Comparison of ENCODE assay signal across 11 mouse cellular contexts in the genomic region with DNA sequence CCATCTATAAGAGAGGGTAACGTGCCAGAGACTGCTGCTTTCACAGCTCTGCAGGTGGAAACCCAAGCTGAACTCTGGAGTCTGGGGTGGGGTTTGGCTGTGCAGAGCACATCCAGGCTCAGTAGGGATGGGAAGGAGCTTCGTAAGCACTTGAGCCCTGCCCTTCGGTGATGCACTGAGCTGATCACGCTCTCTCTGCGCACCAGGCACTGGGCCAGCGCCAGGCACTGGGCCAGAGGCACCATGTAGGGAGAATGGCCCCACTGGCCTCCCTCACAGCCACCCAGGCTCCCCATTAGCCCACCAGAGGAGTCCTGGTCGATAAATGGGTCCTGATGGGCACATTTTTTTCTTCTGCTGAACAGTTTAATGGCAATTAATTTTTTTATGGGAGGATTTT. TPM values are rescaled to one million over a fixed set of nuclear protein-coding genes. Genes with fewer than 3 reads are reported as not detected.
DNase-seq lines count a peak whose midpoint lies in the region; ATAC-seq and TF ChIP-seq lines count a peak whose summit lies in the region.
"Had no signal": no experiment of that assay in that cellular context is flagged by ENCODE, and none has a peak within 500 bp of the region (broad histone marks: within the 10 kb centered on the region; RNA-seq: fewer than 3 reads in every experiment).

No protein-coding gene starts in this region.

- H3K9ac ChIP-seq in heart, embryonic 12.5 days, result no peak overlapping the region
- H3K9ac ChIP-seq in midbrain, embryonic 11.5 days (ENCODE audit: low read length), result no peak overlapping the region
- no peak overlapping the region for H3K9ac ChIP-seq in midbrain, embryonic 13.5 days (replicated peaks)
- no peak overlapping the region for H3K9ac ChIP-seq in midbrain, postnatal 0 days (replicated peaks; ENCODE audit: low read length, poor library complexity, severe bottlenecking)
- H3K9ac ChIP-seq: liver, embryonic 14.5 days had no signal

- no peak overlapping the region for H3K4me2 ChIP-seq in heart, embryonic 12.5 days
- H3K4me2 ChIP-seq in midbrain, embryonic 11.5 days, result no peak overlapping the region
- H3K4me2 ChIP-seq in midbrain, embryonic 13.5 days (replicated peaks), result no peak overlapping the region
- no peak overlapping the region for H3K4me2 ChIP-seq in midbrain, postnatal 0 days (ENCODE audit: low read depth, low read length, poor library complexity, severe bottlenecking)

- WGBS in heart, embryonic 12.5 days, result 66% methylated on average over 7 of the region's 7 CpGs
- 83% methylated on average over 7 of the region's 7 CpGs for WGBS in midbrain, embryonic 11.5 days
- WGBS in midbrain, embryonic 13.5 days, result 75% methylated on average over 7 of the region's 7 CpGs
- 54% methylated on average over 7 of the region's 7 CpGs for WGBS in midbrain, postnatal 0 days

- peaks cover 17% of the 10 kb centered on the region for H3K4me1 ChIP-seq in heart, embryonic 12.5 days (replicated peaks)
- no peaks in the 10 kb centered on the region for H3K4me1 ChIP-seq in midbrain, embryonic 11.5 days (ENCODE audit: control insufficient read depth, insufficient read depth, low read length)
- H3K4me1 ChIP-seq in midbrain, embryonic 13.5 days (replicated peaks), result no peaks in the 10 kb centered on the region
- H3K4me1 ChIP-seq in midbrain, postnatal 0 days (ENCODE audit: insufficient read depth, low read length), result no peaks in the 10 kb centered on the region

- intact Hi-C loops in heart, postnatal 10 days (cut with DNase I), result no loop called here

- DNase-seq in adrenal gland, postnatal 10 days, result peak; percentile 56
- DNase-seq in adrenal gland, postnatal 4 days (ENCODE audit: low spot score in 2 of 2), result no peak
- DNase-seq in heart, postnatal 10 days, result peak; percentile 45 to 56
- peak; percentile 78 for DNase-seq in midbrain, embryonic 11.5 days (ENCODE audit: low spot score, missing footprints)
- DNase-seq in midbrain, postnatal 0 days (ENCODE audit: low spot score), result peak; percentile 54
- DNase-seq in urinary bladder, postnatal 25 days (ENCODE audit: low spot score), result no peak
- DNase-seq: cerebellum, adult 9-10 months had no signal

- no peaks in the 10 kb centered on the region for H3K9me3 ChIP-seq in heart, embryonic 12.5 days (replicated peaks)
- no peaks in the 10 kb centered on the region for H3K9me3 ChIP-seq in midbrain, embryonic 11.5 days (ENCODE audit: control insufficient read depth, low read length)
- H3K9me3 ChIP-seq in midbrain, embryonic 13.5 days, result no peaks in the 10 kb centered on the region
- no peaks in the 10 kb centered on the region for H3K9me3 ChIP-seq in midbrain, postnatal 0 days (ENCODE audit: low read length)

- H3K36me3 ChIP-seq in heart, embryonic 12.5 days, result no peaks in the 10 kb centered on the region
- no peaks in the 10 kb centered on the region for H3K36me3 ChIP-seq in midbrain, embryonic 11.5 days (ENCODE audit: control insufficient read depth, insufficient read depth, low read length)
- H3K36me3 ChIP-seq in midbrain, embryonic 13.5 days, result no peaks in the 10 kb centered on the region
- H3K36me3 ChIP-seq in midbrain, postnatal 0 days (ENCODE audit: insufficient read depth, low read length), result no peaks in the 10 kb centered on the region

- ATAC-seq in heart, embryonic 12.5 days (ENCODE audit: insufficient number of reproducible peaks, low FRiP score), result no peak
- ATAC-seq in midbrain, embryonic 11.5 days (ENCODE audit: low FRiP score), result no peak
- ATAC-seq in midbrain, embryonic 13.5 days, result no peak
- no peak for ATAC-seq in midbrain, postnatal 0 days (ENCODE audit: low FRiP score)
- ATAC-seq: Patski had no signal

- H3K27me3 ChIP-seq in heart, embryonic 12.5 days (replicated peaks), result 0 out of 2 replicates have a peak, but pooled peaks cover 4% of the 10 kb centered on the region
- H3K27me3 ChIP-seq in midbrain, embryonic 11.5 days (ENCODE audit: control insufficient read depth, insufficient read depth, low read length), result no peaks in the 10 kb centered on the region
- no peaks in the 10 kb centered on the region for H3K27me3 ChIP-seq in midbrain, embryonic 13.5 days
- no peaks in the 10 kb centered on the region for H3K27me3 ChIP-seq in midbrain, postnatal 0 days (ENCODE audit: insufficient read depth, low read length)

- H3K4me3 ChIP-seq in heart, embryonic 12.5 days, result no peak overlapping the region
- H3K4me3 ChIP-seq in midbrain, embryonic 11.5 days (ENCODE audit: low read depth, low read length), result no peak overlapping the region
- H3K4me3 ChIP-seq in midbrain, embryonic 13.5 days (replicated peaks), result no peak overlapping the region
- H3K4me3 ChIP-seq in midbrain, postnatal 0 days (ENCODE audit: low read depth, low read length), result no peak overlapping the region

- H3K27ac ChIP-seq in heart, embryonic 12.5 days (ENCODE audit: poor library complexity, severe bottlenecking), result no peak overlapping the region
- H3K27ac ChIP-seq in midbrain, embryonic 11.5 days (ENCODE audit: low read depth, low read length), result no peak overlapping the region
- no peak overlapping the region for H3K27ac ChIP-seq in midbrain, embryonic 13.5 days
- H3K27ac ChIP-seq in midbrain, postnatal 0 days (ENCODE audit: low read depth, low read length), result no peak overlapping the region
- H3K27ac ChIP-seq: liver, embryonic 14.5 days had no signal

- no peak for TF ChIP-seq CTCF in midbrain, postnatal 0 days (IDR thresholded peaks at IDR 0.05)

RNA-seq across cellular contexts. Expression of a gene that starts 8.6 kb away (rescaled TPM):
- 1 to 10 TPM in 1 of 2 experiments, under 1 TPM in 1; 0.81 to 1.5 TPM for total RNA-seq in adrenal gland, postnatal 10 days (2021)
- total RNA-seq in adrenal gland, postnatal 4 days (2021), result 1 to 10 TPM; 3.1 TPM
- total RNA-seq in heart, postnatal 10 days (2021), result under 1 TPM; 0.05 to 0.22 TPM
- 0.05 and 0.09 TPM in 2 replicates for polyA plus RNA-seq in heart, embryonic 12.5 days (2016; fragmentation: Nextera tagmentation; extraction: Ambion mirVana)
- 0.05 and 0.10 TPM in 2 replicates for polyA plus RNA-seq in midbrain, embryonic 11.5 days (2014; fragmentation: Nextera tagmentation; extraction: Ambion mirVana)
- polyA plus RNA-seq in midbrain, embryonic 13.5 days (2015; fragmentation: Nextera tagmentation; extraction: Ambion mirVana), result 0.17 and 0.23 TPM in 2 replicates
- 2.8 and 3.7 TPM in 2 replicates for total RNA-seq in midbrain, postnatal 0 days (2014; rRNA removed)
- 0.16 and 0.23 TPM in 2 replicates for polyA plus RNA-seq in midbrain, postnatal 0 days (2015; fragmentation: Nextera tagmentation; extraction: Ambion mirVana)

RNA-seq across cellular contexts. Expression of a gene that starts 29.5 kb away (rescaled TPM):
- 10 to 100 TPM; 15.7 to 19.3 TPM for total RNA-seq in adrenal gland, postnatal 10 days (2021)
- 10 to 100 TPM; 33.7 to 39.7 TPM for total RNA-seq in adrenal gland, postnatal 4 days (2021)
- total RNA-seq in heart, postnatal 10 days (2021), result 100 to 1,000 TPM; 168 to 234 TPM
- 38.0 and 39.9 TPM in 2 replicates for polyA plus RNA-seq in heart, embryonic 12.5 days (2016; fragmentation: Nextera tagmentation; extraction: Ambion mirVana)
- 46.2 and 53.3 TPM in 2 replicates for polyA plus RNA-seq in midbrain, embryonic 11.5 days (2014; fragmentation: Nextera tagmentation; extraction: Ambion mirVana)
- 147 and 162 TPM in 2 replicates for polyA plus RNA-seq in midbrain, embryonic 13.5 days (2015; fragmentation: Nextera tagmentation; extraction: Ambion mirVana)
- 286 and 298 TPM in 2 replicates for total RNA-seq in midbrain, postnatal 0 days (2014; rRNA removed)
- 162 and 163 TPM in 2 replicates for polyA plus RNA-seq in midbrain, postnatal 0 days (2015; fragmentation: Nextera tagmentation; extraction: Ambion mirVana)

RNA-seq across cellular contexts. Expression of a gene that starts 48.5 kb away (rescaled TPM):
- total RNA-seq in adrenal gland, postnatal 10 days (2021), result 10 to 100 TPM; 17.6 to 18.2 TPM
- total RNA-seq in adrenal gland, postnatal 4 days (2021), result 10 to 100 TPM; 23.8 to 24.0 TPM
- total RNA-seq in heart, postnatal 10 days (2021), result 10 to 100 TPM; 11.8 to 12.8 TPM
- 15.6 and 15.9 TPM in 2 replicates for polyA plus RNA-seq in heart, embryonic 12.5 days (2016; fragmentation: Nextera tagmentation; extraction: Ambion mirVana)
- 18.2 and 18.4 TPM in 2 replicates for polyA plus RNA-seq in midbrain, embryonic 11.5 days (2014; fragmentation: Nextera tagmentation; extraction: Ambion mirVana)
- 15.4 and 15.7 TPM in 2 replicates for polyA plus RNA-seq in midbrain, embryonic 13.5 days (2015; fragmentation: Nextera tagmentation; extraction: Ambion mirVana)
- total RNA-seq in midbrain, postnatal 0 days (2014; rRNA removed), result 19.2 and 25.6 TPM in 2 replicates
- 8.4 and 9.9 TPM in 2 replicates for polyA plus RNA-seq in midbrain, postnatal 0 days (2015; fragmentation: Nextera tagmentation; extraction: Ambion mirVana)

Comparison
In these comparisons a context has a peak if more than half of its experiments do, and no peak if none do; other contexts are left out.
1. DNase-seq: peak in adrenal gland, postnatal 10 days (single experiment), heart, postnatal 10 days (2 of 2), midbrain, embryonic 11.5 days (single experiment) and midbrain, postnatal 0 days (single experiment); none in adrenal gland, postnatal 4 days (0 of 2) and urinary bladder, postnatal 25 days (single experiment).